7 mouse cellular contexts compared by ENCODE assay signal in the genomic region with DNA sequence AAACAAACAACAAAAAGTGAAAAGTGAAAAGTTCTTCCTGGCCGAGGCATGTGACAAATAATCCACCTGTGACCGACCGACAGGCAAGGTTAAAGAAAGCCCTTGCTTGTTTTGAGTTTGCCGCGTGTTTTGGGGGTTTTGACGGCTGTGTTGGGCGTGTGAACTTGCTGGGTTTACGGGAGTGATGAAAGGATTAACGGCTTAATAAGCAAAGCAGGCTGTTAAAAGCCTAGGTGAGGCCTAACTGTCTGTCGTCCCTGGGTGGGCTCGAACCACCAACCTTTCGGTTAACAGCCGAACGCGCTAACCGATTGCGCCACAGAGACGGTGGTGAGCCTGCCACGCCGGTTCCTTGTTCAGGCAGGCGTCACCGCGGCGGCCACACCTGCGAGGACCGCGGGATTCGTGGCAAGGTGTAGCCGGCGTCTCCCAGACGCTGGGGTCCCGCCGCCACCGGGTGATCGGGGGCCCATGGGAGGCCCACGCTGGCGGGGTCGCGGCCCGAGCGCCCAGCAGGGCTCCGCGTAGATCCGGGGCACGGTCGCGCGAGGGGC. TPM values are rescaled to one million over a fixed set of nuclear protein-coding genes. Genes with fewer than 3 reads are reported as not detected.
"Had no signal": no experiment of that assay in that cellular context is flagged by ENCODE, and none has a peak within 500 bp of the region (broad histone marks: within the 10 kb centered on the region; RNA-seq: fewer than 3 reads in every experiment).

No protein-coding gene starts in this region.

RNA-seq across cellular contexts. Expression of gene BC107364, which starts 6.9 kb away (rescaled TPM):
- polyA plus RNA-seq: limb, embryonic 14.5 days; macrophage; midbrain, embryonic 14.5 days; myocyte; neural tube, embryonic 11.5 days; neural tube, embryonic 15.5 days; small intestine, adult 2 months had no signal
